11 mouse cellular contexts compared by ENCODE assay signal in the genomic region with DNA sequence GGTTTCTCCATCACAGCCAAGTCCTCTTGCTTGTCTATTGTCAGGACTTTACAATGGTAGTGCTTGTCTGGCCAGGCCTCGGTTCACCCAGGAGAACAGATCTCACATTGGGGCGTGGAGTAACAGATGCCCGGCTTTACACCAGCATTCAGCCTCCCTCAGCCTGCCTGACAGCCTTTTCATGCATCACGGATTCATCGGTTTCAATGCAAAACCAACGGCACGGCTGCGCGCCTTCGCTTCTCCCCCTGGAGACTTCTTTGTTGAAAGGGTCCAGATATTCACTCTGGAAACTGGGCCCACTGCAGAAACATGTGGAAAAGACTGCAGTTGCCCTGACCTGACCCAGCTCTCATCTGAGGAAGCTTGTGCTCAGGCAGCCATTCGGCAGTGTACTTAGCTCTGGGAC.
DNase-seq lines count a peak whose midpoint lies in the region; ATAC-seq and TF ChIP-seq lines count a peak whose summit lies in the region.
"Had no signal": no experiment of that assay in that cellular context is flagged by ENCODE, and none has a peak within 500 bp of the region (broad histone marks: within the 10 kb centered on the region; RNA-seq: fewer than 3 reads in every experiment).

No protein-coding gene starts in this region.

- peaks cover 20% of the 10 kb centered on the region for H3K4me1 ChIP-seq in forebrain, embryonic 12.5 days
- H3K4me1 ChIP-seq in liver, postnatal 0 days (ENCODE audit: insufficient read depth) = no peaks in the 10 kb centered on the region

- no peak for TF ChIP-seq CTCF in liver, postnatal 0 days (IDR thresholded peaks at IDR 0.05; ENCODE audit: low read depth)

- intact Hi-C loops in heart, postnatal 36 days (cut with DNase I) = no loop called here

- no peaks in the 10 kb centered on the region for H3K27me3 ChIP-seq in forebrain, embryonic 12.5 days
- H3K27me3 ChIP-seq in liver, postnatal 0 days (ENCODE audit: insufficient read depth, low read length) = no peaks in the 10 kb centered on the region

- H3K9ac ChIP-seq in forebrain, embryonic 12.5 days = no peak overlapping the region
- no peak overlapping the region for H3K9ac ChIP-seq in liver, postnatal 0 days (replicated peaks)
- H3K9ac ChIP-seq: lung, embryonic 14.5 days had no signal

- no peak for TF ChIP-seq EP300 in liver, postnatal 0 days (IDR thresholded peaks at IDR 0.05; ENCODE audit: low read depth)

- H3K36me3 ChIP-seq in forebrain, embryonic 12.5 days (replicated peaks) = no peaks in the 10 kb centered on the region
- no peaks in the 10 kb centered on the region for H3K36me3 ChIP-seq in liver, postnatal 0 days (replicated peaks; ENCODE audit: insufficient read depth, low read length)

- no peak overlapping the region for H3K4me3 ChIP-seq in forebrain, embryonic 12.5 days (replicated peaks)
- no peak overlapping the region for H3K4me3 ChIP-seq in liver, postnatal 0 days (ENCODE audit: low read depth, low read length)

- H3K9me3 ChIP-seq in forebrain, embryonic 12.5 days = no peaks in the 10 kb centered on the region
- H3K9me3 ChIP-seq in liver, postnatal 0 days (ENCODE audit: low read length) = no peaks in the 10 kb centered on the region

- ATAC-seq in forebrain, embryonic 12.5 days (ENCODE audit: low FRiP score) = peak; percentile 93
- ATAC-seq in liver, postnatal 0 days = no peak

- peak overlapping the region; percentile 93 for H3K27ac ChIP-seq in forebrain, embryonic 12.5 days
- H3K27ac ChIP-seq in liver, postnatal 0 days (ENCODE audit: low read depth) = no peak overlapping the region
- H3K27ac ChIP-seq: kidney, postnatal 0 days had no signal

- DNase-seq in heart, postnatal 4 days = peak; percentile 19
- no peak for DNase-seq in heart, postnatal 36 days
- DNase-seq in layer of hippocampus, postnatal 10 days (ENCODE audit: low spot score in 2 of 2) = peak; percentile 37 to 47
- peak; percentile 85 for DNase-seq in retina, postnatal 1 day
- no peak for DNase-seq in liver, postnatal 0 days
- no peak for DNase-seq in lung, postnatal 36 days
- no peak for DNase-seq in urinary bladder, adult 18-20 months (ENCODE audit: low spot score in 2 of 2)
- DNase-seq: adrenal gland, adult 2 months; lung, embryonic 14.5 days had no signal

- WGBS in forebrain, embryonic 12.5 days = 14% methylated on average over 11 of the region's 11 CpGs
- WGBS in liver, postnatal 0 days (ENCODE audit: insufficient replicate concordance) = 86% methylated on average over 11 of the region's 11 CpGs

- H3K4me2 ChIP-seq in forebrain, embryonic 12.5 days = peak overlapping the region; percentile 21; the same call in 1 of the 2 replicates
- no peak overlapping the region for H3K4me2 ChIP-seq in liver, postnatal 0 days (ENCODE audit: low read depth, low read length)
- H3K4me2 ChIP-seq: lung, embryonic 14.5 days had no signal

Comparison
In these comparisons a context has a peak if more than half of its experiments do, and no peak if none do; other contexts are left out.
1. DNase-seq: peak in heart, postnatal 4 days (single experiment), layer of hippocampus, postnatal 10 days (2 of 2) and retina, postnatal 1 day (single experiment); none in heart, postnatal 36 days (0 of 2), liver, postnatal 0 days (single experiment), lung, postnatal 36 days (single experiment) and urinary bladder, adult 18-20 months (0 of 2).